Mouse (Mus musculus): ENCODE results near the gene Syde2.

DNA sequence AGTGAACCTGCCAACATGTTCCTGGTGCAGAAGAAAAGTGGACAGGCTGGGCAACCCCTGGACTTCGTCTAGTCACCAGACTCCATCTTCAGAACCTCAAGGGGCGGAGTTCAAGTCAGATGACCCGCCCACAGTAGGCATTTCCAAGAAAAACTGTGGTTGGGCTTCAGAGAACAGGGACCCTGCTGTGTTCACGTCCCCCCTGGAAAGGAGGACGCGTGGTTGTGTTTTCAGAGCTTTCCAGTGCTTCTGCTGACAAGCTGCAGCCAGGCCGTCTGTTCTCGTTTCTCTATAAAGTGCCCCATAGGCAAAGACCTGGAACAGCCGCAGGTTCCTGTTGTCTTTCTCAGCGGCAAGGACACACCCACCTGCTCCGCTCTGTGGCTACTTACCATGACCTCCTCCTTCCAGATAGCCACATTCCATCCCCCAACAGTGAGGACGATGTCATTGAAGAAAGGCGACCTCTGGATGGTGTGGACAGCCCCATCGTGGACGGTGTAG lies 60.1 kb downstream of the Syde2 start:
- TF ChIP-seq CTCF (IDR thresholded peaks at IDR 0.05; ENCODE audit: borderline replicate concordance, extremely low read depth, insufficient read depth, insufficient read length) (no peak), POLR2A (IDR thresholded peaks at IDR 0.05; ENCODE audit: borderline replicate concordance, extremely low read depth, insufficient read depth, insufficient read length, poor library complexity, severe bottlenecking) (no peak)
